Mouse (Mus musculus): ENCODE data around the gene Plekha8. TPM values are rescaled to one million over a fixed set of nuclear protein-coding genes. Genes with fewer than 3 reads are reported as not detected.
A peak's percentile ranks its signal among the peaks of the same experiment; 100 is the strongest.

The Plekha8 gene
- total RNA-seq (2015) (1.9 and 2.5 TPM in 2 replicates), total RNA-seq (2017) (1.5 and 2.2 TPM in 2 replicates)

GRCm38 (mm10) chr6:54594469-54595329, at the start of gene Plekha8:
TSS of gene Plekha8 (plus strand) at chr6:54595111.
- ATAC-seq (replicated peaks; ENCODE audit: poor library complexity) = peak; percentile 81

- no peak for ATAC-seq (replicated peaks; ENCODE audit: poor library complexity)
These were observed 46.4 kb upstream of the Plekha8 start for GRCm38 (mm10) chr6:54548314-54549019.

GRCm38 (mm10) chr6:54549311-54549710, 45.6 kb upstream of the Plekha8 start:
- ATAC-seq (replicated peaks; ENCODE audit: poor library complexity) = no peak

- no peak for ATAC-seq (replicated peaks; ENCODE audit: poor library complexity)
These were observed 44.0 kb upstream of the Plekha8 start for GRCm38 (mm10) chr6:54550801-54551323.

- ATAC-seq (replicated peaks; ENCODE audit: poor library complexity) = no peak
These were observed 42.0 kb upstream of the Plekha8 start for GRCm38 (mm10) chr6:54552721-54553413.

- no peak for ATAC-seq (replicated peaks; ENCODE audit: poor library complexity)
These were observed 41.3 kb upstream of the Plekha8 start for GRCm38 (mm10) chr6:54553632-54554031.

GRCm38 (mm10) chr6:54554341-54555110, 40.4 kb upstream of the Plekha8 start:
- no peak for ATAC-seq (replicated peaks; ENCODE audit: poor library complexity)

- ATAC-seq (replicated peaks; ENCODE audit: poor library complexity) = no peak
These were observed 39.1 kb upstream of the Plekha8 start for GRCm38 (mm10) chr6:54555816-54556215.

- ATAC-seq (replicated peaks; ENCODE audit: poor library complexity) = no peak
These were observed 37.2 kb upstream of the Plekha8 start for GRCm38 (mm10) chr6:54557671-54558070.

- ATAC-seq (replicated peaks; ENCODE audit: poor library complexity) = no peak
These were observed 36.4 kb upstream of the Plekha8 start for GRCm38 (mm10) chr6:54558466-54558865.

GRCm38 (mm10) chr6:54562018-54562809, 32.7 kb upstream of the Plekha8 start:
- no peak for ATAC-seq (replicated peaks; ENCODE audit: poor library complexity)

- no peak for ATAC-seq (replicated peaks; ENCODE audit: poor library complexity)
These were observed 31.4 kb upstream of the Plekha8 start for GRCm38 (mm10) chr6:54563561-54563960.

GRCm38 (mm10) chr6:54564506-54564991, 30.4 kb upstream of the Plekha8 start:
- ATAC-seq (replicated peaks; ENCODE audit: poor library complexity) = peak; percentile 42; the same call in 1 of the 2 replicates

- no peak for ATAC-seq (replicated peaks; ENCODE audit: poor library complexity)
These were observed 29.9 kb upstream of the Plekha8 start for GRCm38 (mm10) chr6:54565012-54565411.

- ATAC-seq (replicated peaks; ENCODE audit: poor library complexity) = peak; percentile 63
These were observed 29.0 kb upstream of the Plekha8 start, which contains the start of gene Scrn1 for GRCm38 (mm10) chr6:54565665-54566545. TSS of gene Scrn1 (minus strand) at chr6:54566489.

GRCm38 (mm10) chr6:54566546-54566919, 28.4 kb upstream of the Plekha8 start:
- ATAC-seq (replicated peaks; ENCODE audit: poor library complexity) = no peak

- no peak for ATAC-seq (replicated peaks; ENCODE audit: poor library complexity)
These were observed 25.1 kb upstream of the Plekha8 start for GRCm38 (mm10) chr6:54569776-54570175.

GRCm38 (mm10) chr6:54573218-54573955, 21.5 kb upstream of the Plekha8 start:
- ATAC-seq (replicated peaks; ENCODE audit: poor library complexity) = no peak

Data from megakaryocyte progenitor cell, adult 5-6 weeks (primary cell).